Mouse (Mus musculus) intestine, postnatal 0 days (tissue): ENCODE data around the gene Smarca2. TPM values are rescaled to one million over a fixed set of nuclear protein-coding genes. Genes with fewer than 3 reads are reported as not detected.

Experiments used
- ATAC-seq: fragments of 200-750 bp; cut with Nextera tagmentation; 2 replicates; pipeline ENCODE4 v1.8.0; 2017; ENCODE audit warnings: mild to moderate bottlenecking, moderate TSS enrichment, moderate library complexity
- H3K27ac ChIP-seq: fragments of 300-500 bp; sonication (generic); 2 replicates; pipeline ENCODE4 v1.5.1; 2014; ENCODE audit warnings: mild to moderate bottlenecking, low read depth, low read length, moderate library complexity
- H3K27me3 ChIP-seq: fragments of 300-500 bp; sonication (generic); replicated peaks from 2 replicates; pipeline ENCODE4 v1.6.1; 2014; ENCODE audit warnings: low read length, mixed read lengths; ENCODE audit not compliant: control insufficient read depth, insufficient read depth
- H3K36me3 ChIP-seq: fragments of 300-500 bp; sonication (generic); 2 replicates; pipeline ENCODE4 v1.6.1; 2014; ENCODE audit warnings: mild to moderate bottlenecking, moderate library complexity; ENCODE audit not compliant: control insufficient read depth, insufficient read depth
- H3K4me1 ChIP-seq: fragments of 300-500 bp; sonication (generic); replicated peaks from 2 replicates; pipeline ENCODE4 v1.6.1; 2014; ENCODE audit warnings: antibody characterized with exemption, low read length, mixed read lengths; ENCODE audit not compliant: control insufficient read depth, insufficient read depth
- H3K4me2 ChIP-seq: fragments of 300-500 bp; sonication (generic); replicated peaks from 2 replicates; pipeline ENCODE4 v1.6.1; 2014; ENCODE audit warnings: low read depth, mild to moderate bottlenecking, moderate library complexity
- H3K4me3 ChIP-seq: fragments of 300-500 bp; sonication (generic); 2 replicates; pipeline ENCODE4 v1.5.1; 2014; ENCODE audit warnings: low read depth, low read length
- H3K9ac ChIP-seq: fragments of 300-500 bp; sonication (generic); 2 replicates; pipeline ENCODE4 v1.6.1; 2014; ENCODE audit warnings: mild to moderate bottlenecking, low read depth, low read length
- H3K9me3 ChIP-seq: fragments of 300-500 bp; sonication (generic); 2 replicates; pipeline ENCODE4 v1.6.1; 2016; ENCODE audit warnings: mixed run types; ENCODE audit not compliant: control insufficient read depth
- CTCF ChIP-seq: sonication (generic); IDR thresholded peaks from 2 replicates; pipeline ENCODE4 v1.5.1; 2016; ENCODE audit warnings: low read depth, mild to moderate bottlenecking, control low read depth, antibody characterized with exemption, moderate library complexity
- WGBS: fragments of 180-500 bp; shearing (Covaris S2); extraction: QIAGEN DNeasy Blood & Tissue Kit; methylation state at CpG from one replicate; pipeline ENCODE4 v1.1.7; 2014; 5-methylcytosine and 5-hydroxymethylcytosine counted together
- polyA plus RNA-seq: library from polyadenylated mRNA; unstranded; fragments of >200 nt; fragmentation: Nextera tagmentation; extraction: Ambion mirVana; gene quantifications from 2 replicates; pipeline ENCODE4 v1.2.1, GENCODE M21; 2015

Smarca2 gene
- polyA plus RNA-seq, 1 experiment from 2014 or later: 18.1 TPM

DNA sequence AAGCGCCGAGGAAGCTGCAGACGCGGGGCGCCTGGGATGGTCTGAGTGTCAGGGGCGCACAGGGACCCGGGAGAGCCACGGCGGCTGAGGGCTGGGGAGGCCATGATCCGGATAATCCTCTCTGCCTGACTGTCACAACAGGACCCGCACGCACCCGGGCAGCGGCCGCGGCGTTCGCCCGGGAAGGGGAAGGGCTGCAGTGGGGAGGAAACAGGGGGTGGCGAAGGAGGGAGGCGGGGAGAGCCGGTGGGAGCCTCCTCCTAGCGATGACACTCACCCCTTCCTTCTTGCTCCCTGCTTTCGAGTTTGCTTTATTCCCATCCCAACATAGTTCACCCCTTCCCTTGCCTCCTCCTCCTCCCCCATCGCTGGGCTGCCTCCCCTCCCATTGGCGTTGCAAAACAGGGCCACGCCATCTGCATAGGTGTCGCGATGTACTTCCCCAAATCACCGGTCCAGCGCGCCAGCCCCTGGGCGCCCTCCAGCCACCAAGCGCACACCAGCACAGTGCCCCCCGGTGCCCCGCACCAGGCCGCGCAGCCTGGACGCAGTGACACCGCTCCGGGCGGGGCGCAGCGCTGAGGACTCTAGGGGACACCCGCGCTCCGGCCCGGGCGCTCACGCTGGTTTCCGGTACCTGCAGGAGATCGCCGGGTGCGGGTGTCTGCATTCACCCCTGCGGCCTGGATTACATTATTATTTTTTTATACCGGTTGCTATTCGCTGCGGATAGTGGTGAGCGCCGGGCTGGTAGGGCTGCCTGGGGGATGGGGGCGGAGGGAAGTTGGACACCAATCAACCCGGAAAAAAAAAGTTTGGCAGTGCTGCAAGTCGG is 1.7 kb downstream of the Smarca2 start:
- H3K9me3 ChIP-seq: no peaks in the 10 kb centered on the region
- WGBS: under 1% methylated on average over 62 of the region's 63 CpGs
- peak; percentile 57 for TF ChIP-seq CTCF
- H3K9ac ChIP-seq: peak overlapping the region; percentile 65
- no peaks in the 10 kb centered on the region for H3K27me3 ChIP-seq
- no peaks in the 10 kb centered on the region for H3K36me3 ChIP-seq
- no peaks in the 10 kb centered on the region for H3K4me1 ChIP-seq
- peak overlapping the region; percentile 98 for H3K4me2 ChIP-seq
- peak overlapping the region; percentile 75 for H3K27ac ChIP-seq
- ATAC-seq: peak; percentile 34; the same call in 1 of the 2 replicates
- peak overlapping the region; percentile 76 for H3K4me3 ChIP-seq

DNA sequence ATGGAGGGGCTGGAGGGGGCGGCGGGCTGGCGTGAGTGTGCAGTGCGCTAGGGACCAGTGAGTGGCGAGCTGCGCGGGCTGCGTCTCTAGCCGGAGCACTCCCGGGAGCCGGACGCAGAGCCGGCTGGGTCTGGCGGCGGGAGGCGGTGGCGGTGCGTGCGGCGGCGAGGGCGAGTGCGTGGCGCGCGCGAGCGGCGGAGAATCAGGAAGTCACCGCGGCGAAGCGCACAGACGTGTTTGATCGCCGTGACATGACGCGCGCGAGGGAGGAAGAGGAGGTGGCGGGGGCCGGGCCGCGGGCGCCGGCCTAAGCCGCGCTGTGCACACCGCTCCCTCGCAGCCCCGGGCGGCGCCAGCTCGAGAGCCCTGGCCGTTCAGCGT is 2.3 kb downstream of the Smarca2 start:
- Histone ChIP-seq H3K9ac (peak overlapping the region; percentile 65), H3K36me3 (no peaks in the 10 kb centered on the region), H3K9me3 (no peaks in the 10 kb centered on the region), H3K27ac (peak overlapping the region; percentile 75), H3K4me2 (peak overlapping the region; percentile 98), H3K27me3 (no peaks in the 10 kb centered on the region), H3K4me3 (peak overlapping the region; percentile 76), H3K4me1 (no peaks in the 10 kb centered on the region)
- WGBS: under 1% methylated on average over 50 of the region's 56 CpGs
- peak; percentile 17; the same call in 1 of the 2 replicates for ATAC-seq
- TF ChIP-seq CTCF: no peak

DNA sequence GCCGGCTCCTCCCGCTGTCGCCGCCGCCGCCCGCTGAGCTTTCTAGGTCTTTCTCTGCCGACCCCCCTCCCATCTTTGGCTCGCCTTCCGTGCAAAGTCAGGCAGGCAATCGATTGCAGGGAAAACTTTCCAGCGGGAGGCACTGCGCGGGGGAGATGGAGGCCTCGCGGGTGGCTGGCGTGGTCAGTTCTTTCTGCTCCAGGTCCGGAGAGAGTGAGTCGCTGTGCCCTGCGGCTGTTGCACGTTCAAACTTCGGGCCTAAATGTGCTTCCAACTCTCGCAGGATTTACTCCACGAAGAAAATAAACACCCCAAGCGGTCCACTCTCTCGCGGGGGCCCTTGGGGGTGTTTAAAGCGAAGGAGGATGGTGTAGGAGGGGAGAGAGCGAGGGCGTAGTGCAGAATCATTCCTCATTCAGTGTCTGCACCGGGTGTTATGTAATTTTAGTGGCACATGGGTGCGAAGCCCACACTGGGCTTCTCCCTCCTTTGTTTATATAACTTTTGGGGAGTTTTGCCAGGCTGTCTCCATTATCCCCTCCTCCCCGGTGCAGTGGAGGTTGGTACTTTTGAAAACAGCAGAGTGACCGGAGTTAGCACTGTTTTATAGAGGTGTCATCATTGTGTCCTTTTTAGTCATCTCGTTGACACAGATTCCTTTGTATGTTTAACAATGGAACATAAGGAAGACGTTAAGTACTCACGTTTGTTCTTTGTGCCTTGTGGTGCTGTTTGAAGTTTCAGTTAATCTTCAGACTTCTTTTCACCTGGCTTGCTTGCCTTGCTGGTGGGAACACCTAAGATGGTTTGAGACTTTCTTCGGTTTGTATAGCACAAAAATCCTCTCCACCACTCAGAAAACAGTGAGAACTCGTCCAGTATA is 2.9 kb downstream of the Smarca2 start:
- peak overlapping the region; percentile 76 for H3K4me3 ChIP-seq
- no peaks in the 10 kb centered on the region for H3K36me3 ChIP-seq
- H3K4me2 ChIP-seq: peak overlapping the region; percentile 98
- 2% methylated on average over 38 of the region's 39 CpGs for WGBS
- no peaks in the 10 kb centered on the region for H3K9me3 ChIP-seq
- 0 out of 2 replicates have a peak, but pooled peaks cover 1% of the 10 kb centered on the region for H3K4me1 ChIP-seq
- H3K27ac ChIP-seq: peak overlapping the region; percentile 75
- no peaks in the 10 kb centered on the region for H3K27me3 ChIP-seq
- H3K9ac ChIP-seq: peak overlapping the region; percentile 65
- no peak for ATAC-seq
- 0 out of 2 replicates have a peak, but pooled peaks have one; percentile 10 for TF ChIP-seq CTCF

DNA sequence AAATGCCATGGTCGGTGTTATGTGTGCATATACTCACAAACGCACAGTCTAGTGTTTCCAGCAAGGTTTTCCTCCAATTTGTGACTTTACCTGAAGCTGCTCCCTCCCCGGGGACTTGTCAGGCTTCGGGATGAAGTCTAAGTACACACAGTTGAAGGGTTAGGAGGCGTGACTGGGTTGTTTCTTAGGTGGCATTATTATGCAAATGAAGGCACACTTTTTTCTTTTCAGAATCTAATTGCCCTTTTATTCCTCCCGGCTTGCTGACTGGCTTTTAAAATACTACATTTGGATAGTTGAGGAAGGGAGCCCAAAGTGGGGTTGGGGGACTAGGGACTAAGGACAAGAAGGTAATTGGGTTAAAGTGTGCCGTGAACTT is 3.6 kb downstream of the Smarca2 start:
- Histone ChIP-seq H3K4me2 (peak overlapping the region; percentile 98), H3K9me3 (no peaks in the 10 kb centered on the region), H3K27ac (no peak overlapping the region), H3K4me3 (no peak overlapping the region), H3K9ac (no peak overlapping the region), H3K36me3 (no peaks in the 10 kb centered on the region), H3K27me3 (no peaks in the 10 kb centered on the region), H3K4me1 (peaks cover 5% of the 10 kb centered on the region; the same call in 1 of the 2 replicates)
- ATAC-seq: no peak
- WGBS: 37% methylated on average over 7 of the region's 7 CpGs
- no peak for TF ChIP-seq CTCF

GRCm38 (mm10) chr19:26609637-26610036 is 4.8 kb downstream of the Smarca2 start:
- TF ChIP-seq CTCF: no peak
- no peak overlapping the region for H3K4me2 ChIP-seq
- WGBS: 44% methylated on average over 2 of the region's 2 CpGs
- H3K27ac ChIP-seq: no peak overlapping the region
- H3K27me3 ChIP-seq: no peaks in the 10 kb centered on the region
- no peak overlapping the region for H3K4me3 ChIP-seq
- no peaks in the 10 kb centered on the region for H3K9me3 ChIP-seq
- no peaks in the 10 kb centered on the region for H3K36me3 ChIP-seq
- H3K9ac ChIP-seq: no peak overlapping the region
- H3K4me1 ChIP-seq: peaks cover 11% of the 10 kb centered on the region; the same call in 1 of the 2 replicates
- no peak for ATAC-seq

- Histone ChIP-seq H3K9me3 (no peaks in the 10 kb centered on the region), H3K4me3 (no peak overlapping the region), H3K27ac (no peak overlapping the region), H3K4me2 (no peak overlapping the region), H3K36me3 (no peaks in the 10 kb centered on the region), H3K27me3 (no peaks in the 10 kb centered on the region), H3K4me1 (peaks cover 11% of the 10 kb centered on the region; the same call in 1 of the 2 replicates), H3K9ac (no peak overlapping the region)
- WGBS: 49% methylated on average over 4 of the region's 4 CpGs
- ATAC-seq: no peak
- TF ChIP-seq CTCF: no peak
Observed at GRCm38 (mm10) chr19:26612995-26613394, 8.1 kb downstream of the Smarca2 start.
